Mouse (Mus musculus): ENCODE data around the gene Olfr1410.

Gene Olfr1410

GRCm38 (mm10) chr1:92605482-92605881, at the start of gene Olfr1410:
Gene Olfr1410 (plus strand): TSS chr1:92605782.
- no peak for DNase-seq

- DNase-seq, result no peak
Measured at GRCm38 (mm10) chr1:92571022-92571421, 34.6 kb upstream of the Olfr1410 start, which contains the start of gene Olfr1413. Gene Olfr1413 (plus strand): TSS chr1:92571322.

GRCm38 (mm10) chr1:92585479-92585878, 20.1 kb upstream of the Olfr1410 start, which contains the start of gene Olfr1412:
Gene Olfr1412 (plus strand): TSS chr1:92585779.
- no peak for DNase-seq

GRCm38 (mm10) chr1:92594111-92594510, 11.5 kb upstream of the Olfr1410 start, which contains the start of gene Olfr1411:
Gene Olfr1411 (plus strand): TSS chr1:92594411.
- DNase-seq, result no peak

GRCm38 (mm10) chr1:92596019-92596418, 9.6 kb upstream of the Olfr1410 start:
- DNase-seq, result no peak

- DNase-seq, result no peak
Measured at GRCm38 (mm10) chr1:92607711-92608110, 2.1 kb downstream of the Olfr1410 start.

DNA sequence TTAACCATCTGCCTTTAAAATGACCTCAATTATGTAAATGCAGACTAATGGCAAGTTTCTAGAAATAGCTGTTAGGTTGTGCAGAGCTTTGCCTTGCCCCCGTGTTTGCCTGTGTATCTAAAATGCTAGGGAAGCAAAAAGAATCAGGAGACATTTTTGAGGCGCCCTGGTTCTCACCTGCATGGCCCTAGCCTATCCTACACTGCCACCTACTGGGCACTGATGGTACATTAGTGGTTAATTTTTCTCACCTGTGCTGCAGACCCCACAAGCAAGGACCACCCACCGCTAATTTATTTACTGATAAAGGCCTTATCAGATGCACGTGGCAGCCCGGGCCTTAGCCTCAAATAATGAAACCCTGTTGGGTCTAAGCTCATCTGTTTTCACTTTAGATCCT, 5.4 kb downstream of the Olfr1410 start:
- DNase-seq, result peak; percentile 50 to 78

GRCm38 (mm10) chr1:92613175-92613574, 7.6 kb downstream of the Olfr1410 start:
- no peak for DNase-seq

GRCm38 (mm10) chr1:92614516-92614915, 8.9 kb downstream of the Olfr1410 start:
- peak in 1 of 2 experiments; percentile 25 for DNase-seq

DNA sequence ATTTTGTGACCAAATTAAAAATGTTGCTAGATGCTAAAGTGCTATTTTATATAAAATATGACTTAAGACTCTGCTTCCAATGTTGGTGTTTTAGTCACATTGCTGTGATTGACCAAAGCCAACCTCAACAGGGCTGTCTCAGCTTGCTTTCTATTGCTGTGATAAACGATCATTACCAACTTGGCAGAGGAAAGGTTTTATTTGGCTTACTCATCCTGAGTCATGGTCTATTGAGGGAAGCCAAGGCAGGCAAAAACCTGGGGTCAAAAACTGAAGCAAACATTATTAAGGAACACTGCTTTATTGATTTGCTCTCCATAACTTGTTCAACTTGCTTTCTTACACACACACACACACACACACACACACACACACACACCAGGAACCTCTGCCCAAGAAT, 10.5 kb downstream of the Olfr1410 start:
- no peak for DNase-seq

DNA sequence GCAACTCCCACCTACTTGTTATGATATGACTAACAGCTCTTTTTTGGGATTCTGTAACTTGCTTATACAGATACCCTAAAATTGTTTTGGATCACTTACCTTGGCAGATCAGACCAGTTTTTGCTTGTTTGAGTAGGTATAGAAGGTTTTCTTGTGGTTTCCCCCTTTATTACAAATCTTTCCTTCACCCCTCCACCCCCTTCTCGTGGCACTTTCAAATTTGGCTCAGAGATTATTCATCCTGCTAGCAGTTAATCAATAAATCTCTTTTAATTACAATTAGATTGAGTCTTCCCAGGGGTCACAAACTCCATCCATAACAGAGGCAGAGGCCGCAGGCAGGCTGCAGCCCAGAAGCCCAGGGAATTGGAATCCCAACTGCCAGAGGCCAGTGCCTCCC, 11.9 kb downstream of the Olfr1410 start, which contains the start of gene Olfr12:
Gene Olfr12 (plus strand): TSS at position 301 of the 400 bp plus-strand sequence.
- no peak for DNase-seq

DNA sequence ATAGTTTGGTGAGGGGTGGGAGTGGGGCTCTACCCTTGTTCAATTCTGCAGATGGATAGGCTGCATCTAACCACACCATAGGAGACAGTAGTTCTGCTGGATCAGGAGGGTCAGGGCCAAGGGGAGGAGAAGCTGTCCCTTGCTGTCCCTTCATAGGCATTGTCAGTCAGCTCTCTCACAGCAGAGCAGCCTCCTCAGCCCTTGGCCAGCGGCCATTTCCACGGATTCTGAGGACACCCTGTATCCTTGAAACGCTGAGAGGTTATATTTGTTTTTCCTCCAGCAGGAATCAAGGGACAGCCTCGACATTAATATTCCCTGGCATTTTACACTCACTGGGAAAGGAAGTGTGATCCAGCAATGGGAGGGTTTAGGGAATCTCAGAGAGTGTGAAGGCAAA, 12.8 kb downstream of the Olfr1410 start:
- DNase-seq, result no peak

- no peak for DNase-seq
Measured at GRCm38 (mm10) chr1:92628227-92628626, 22.6 kb downstream of the Olfr1410 start.

GRCm38 (mm10) chr1:92632196-92632595, 26.6 kb downstream of the Olfr1410 start:
- no peak for DNase-seq

DNA sequence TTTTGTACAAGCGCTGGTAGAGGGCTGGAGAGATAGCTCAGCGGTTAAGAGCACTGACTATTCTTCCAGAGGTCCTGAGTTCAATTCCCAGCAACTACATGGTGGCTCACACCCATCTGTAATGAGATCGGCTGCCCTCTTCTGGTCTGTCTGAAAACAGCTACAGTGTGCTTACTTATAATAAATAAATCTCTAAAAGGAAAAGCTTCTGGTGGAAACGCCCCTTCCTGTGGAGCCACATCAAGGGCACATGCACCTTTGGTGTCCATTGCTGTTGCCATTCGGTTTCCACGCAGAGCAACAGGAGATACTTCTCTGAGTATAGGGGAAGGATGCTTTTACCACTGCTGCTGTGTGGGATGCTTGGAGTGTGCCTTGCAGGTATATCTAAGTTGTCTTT, 27.4 kb downstream of the Olfr1410 start:
- no peak for DNase-seq

DNA sequence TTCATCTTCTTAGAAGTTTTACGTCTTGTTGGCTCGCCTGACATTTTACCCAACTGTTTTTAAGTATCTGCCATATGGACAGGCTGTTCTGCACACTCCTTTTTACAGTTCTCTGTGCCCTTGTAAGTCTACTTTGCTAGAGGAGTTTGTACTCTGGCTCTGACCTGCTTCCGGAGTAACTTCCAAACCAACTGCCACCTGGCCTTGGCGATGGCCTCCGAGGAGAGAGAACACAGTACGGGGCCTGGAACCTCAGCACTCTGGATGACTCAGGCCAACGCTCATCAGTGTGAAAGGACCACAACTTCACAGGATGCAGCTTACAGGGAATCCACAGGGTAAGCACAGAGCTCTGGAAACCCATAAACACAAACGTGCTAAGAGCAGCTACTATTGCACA, 28.1 kb downstream of the Olfr1410 start:
- no peak for DNase-seq

GRCm38 (mm10) chr1:92634569-92634968, 29.0 kb downstream of the Olfr1410 start:
- DNase-seq, result no peak

GRCm38 (mm10) chr1:92634976-92635599, 29.5 kb downstream of the Olfr1410 start:
- DNase-seq, result no peak

DNA sequence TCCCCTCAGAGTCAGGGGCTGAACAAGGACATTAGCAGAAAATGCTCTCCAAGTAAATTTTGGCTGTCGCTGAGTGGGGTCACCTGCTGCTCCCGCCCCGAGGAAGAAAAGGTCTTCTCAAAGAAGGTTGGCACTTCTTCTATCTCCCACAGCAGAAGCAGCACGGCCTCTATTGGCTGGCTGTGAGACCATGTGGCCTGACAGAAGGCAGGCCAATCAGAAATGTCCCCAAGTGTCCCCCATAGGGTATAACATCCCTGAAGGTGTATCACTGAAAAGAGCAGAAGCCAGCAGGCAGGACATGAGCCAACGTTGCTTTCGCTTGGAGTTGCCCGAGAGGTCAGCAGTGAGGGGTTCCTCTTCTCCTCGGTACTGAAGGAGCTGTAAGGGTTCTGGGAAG, 30.4 kb downstream of the Olfr1410 start:
- no peak for DNase-seq

DNA sequence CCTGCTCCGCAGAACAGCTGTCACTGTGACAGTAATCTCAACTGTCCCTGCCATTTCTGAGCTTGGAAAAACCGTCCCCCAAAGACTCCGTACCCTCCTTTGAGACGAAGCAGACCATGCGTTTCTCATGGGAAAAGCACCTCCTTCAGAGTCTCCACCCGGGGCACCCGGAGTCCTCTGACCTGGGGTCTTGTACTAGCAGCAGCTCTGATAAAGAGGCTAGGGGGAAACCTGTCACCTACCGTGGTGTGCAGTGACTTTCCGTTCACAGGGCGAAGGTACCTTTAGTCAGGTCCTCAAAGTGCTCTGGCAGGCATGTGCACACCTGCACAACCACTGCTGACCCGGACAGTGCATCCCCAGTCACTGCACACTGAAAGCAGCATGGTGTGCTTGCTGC, 31.1 kb downstream of the Olfr1410 start:
- no peak for DNase-seq

DNA sequence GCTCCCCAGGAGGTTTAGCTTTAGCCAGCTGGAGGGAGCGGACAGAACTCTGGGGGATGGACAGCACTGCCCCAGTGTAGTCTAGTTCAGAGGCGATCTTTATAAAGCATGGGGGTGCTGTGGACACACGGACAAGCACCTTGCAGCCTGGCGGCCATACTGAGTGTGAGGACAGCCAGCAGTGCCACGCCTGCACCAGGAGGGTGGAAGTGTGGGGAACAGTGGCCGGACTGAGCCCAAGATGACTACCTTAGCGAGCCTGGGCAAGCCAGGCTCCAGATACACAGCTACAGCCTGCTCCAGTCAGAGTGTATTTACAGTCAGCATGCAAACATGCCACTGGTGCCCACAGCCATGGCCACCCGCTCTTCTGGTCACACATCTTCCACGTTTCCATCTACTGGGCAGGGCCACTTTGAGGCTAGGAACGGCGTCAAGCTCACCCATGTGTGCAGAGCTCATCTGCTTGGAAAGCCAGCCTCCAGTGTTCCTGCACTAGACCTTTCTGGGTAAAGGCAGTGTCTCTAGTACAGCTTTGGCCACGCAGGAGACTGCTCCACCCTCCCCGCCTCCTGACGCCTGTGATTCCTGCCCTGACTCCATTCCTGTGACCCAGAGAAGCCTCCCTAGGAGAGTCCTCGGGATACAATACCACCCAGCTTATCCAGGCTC, 32.1 kb downstream of the Olfr1410 start:
- DNase-seq, result no peak

DNA sequence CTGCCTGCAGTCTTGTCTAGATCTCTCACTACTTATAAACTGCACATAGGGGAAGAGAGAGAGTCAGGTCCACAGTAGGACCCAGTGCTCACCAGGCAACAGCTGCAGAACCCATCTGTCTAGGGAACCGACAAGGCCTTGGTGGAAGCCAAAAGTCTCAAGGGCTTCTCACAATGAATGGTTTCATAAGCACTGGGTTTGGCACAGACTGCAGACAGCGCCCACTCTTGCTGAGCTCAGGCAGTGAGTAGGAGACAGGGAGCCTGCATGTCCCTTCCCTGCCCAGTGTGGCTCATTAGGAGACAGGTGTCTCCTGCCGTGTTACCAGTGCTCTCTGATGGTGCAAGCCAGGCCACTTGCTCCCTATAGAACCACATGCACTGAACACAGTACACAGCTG, 32.6 kb downstream of the Olfr1410 start:
- no peak for DNase-seq

GRCm38 (mm10) chr1:92638736-92639135, 33.2 kb downstream of the Olfr1410 start:
- DNase-seq, result no peak

DNA sequence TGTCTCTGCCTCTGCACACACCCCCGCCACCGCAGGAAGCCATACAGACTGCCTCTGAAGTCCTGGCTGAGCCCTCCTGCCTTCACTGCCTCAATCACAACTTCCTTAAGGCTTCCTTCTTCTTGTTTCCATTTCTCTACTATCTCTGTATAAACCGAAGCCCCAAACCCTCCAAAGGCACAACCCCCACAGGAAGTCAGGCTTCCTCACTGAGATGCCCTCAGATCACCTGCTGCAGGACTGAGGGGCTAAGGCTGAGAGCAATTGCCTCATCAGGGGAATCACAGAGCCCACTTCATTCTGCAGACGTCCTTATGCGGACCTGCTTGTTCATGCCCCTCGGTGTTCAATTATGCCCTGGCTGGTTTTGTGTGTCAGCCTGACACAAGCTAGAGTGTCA, 34.8 kb downstream of the Olfr1410 start:
- no peak for DNase-seq
